Mouse (Mus musculus): ENCODE measurements around the gene 2610528J11Rik. TPM values are rescaled to one million over a fixed set of nuclear protein-coding genes. Genes with fewer than 3 reads are reported as not detected.
A peak's percentile ranks its signal among the peaks of the same experiment; 100 is the strongest.
"Not testable (repeated sequence)": the region's sequence is repeated elsewhere in the genome, so short reads cannot be mapped to it uniquely, and the experiment has no call there.

2610528J11Rik gene
- polyA plus RNA-seq, 1 experiment from 2014 or later, result 15.5 TPM

GRCm38 (mm10) chr4:118544441-118545127, 17.8 kb downstream of the 2610528J11Rik start:
- no peaks in the 10 kb centered on the region for H3K36me3 ChIP-seq (ENCODE audit: control insufficient read depth, insufficient read depth, low read length)
- no peak overlapping the region for H3K9ac ChIP-seq (ENCODE audit: low read depth, low read length)
- peak overlapping the region; percentile 34; the same call in 1 of the 2 replicates for H3K4me3 ChIP-seq (ENCODE audit: low read length)
- H3K27ac ChIP-seq (ENCODE audit: low read depth, low read length), result peak overlapping the region; percentile 38
- no peaks in the 10 kb centered on the region for H3K27me3 ChIP-seq (ENCODE audit: control insufficient read depth, insufficient read depth, low read length)
- no peaks in the 10 kb centered on the region for H3K9me3 ChIP-seq (ENCODE audit: control insufficient read depth, low read length)
- H3K4me1 ChIP-seq (ENCODE audit: control insufficient read depth, insufficient read depth, low read length), result 0 out of 2 replicates have a peak, but pooled peaks cover 4% of the 10 kb centered on the region
- peak overlapping the region; percentile 53 for H3K4me2 ChIP-seq (replicated peaks; ENCODE audit: low read depth, low read length)
- no peak for ATAC-seq (ENCODE audit: low FRiP score, low TSS enrichment)
- WGBS, result 76% methylated on average over 14 of the region's 14 CpGs

GRCm38 (mm10) chr4:118547424-118548129, 20.8 kb downstream of the 2610528J11Rik start:
- WGBS, result 89% methylated on average over 22 of the region's 23 CpGs
- not testable (repeated sequence) for H3K9me3 ChIP-seq (ENCODE audit: control insufficient read depth, low read length); H3K4me2 ChIP-seq (replicated peaks; ENCODE audit: low read depth, low read length); H3K27me3 ChIP-seq (ENCODE audit: control insufficient read depth, insufficient read depth, low read length); ATAC-seq (ENCODE audit: low FRiP score, low TSS enrichment); H3K36me3 ChIP-seq (ENCODE audit: control insufficient read depth, insufficient read depth, low read length); H3K4me3 ChIP-seq (ENCODE audit: low read length); H3K27ac ChIP-seq (ENCODE audit: low read depth, low read length); H3K4me1 ChIP-seq (ENCODE audit: control insufficient read depth, insufficient read depth, low read length); H3K9ac ChIP-seq (ENCODE audit: low read depth, low read length)

GRCm38 (mm10) chr4:118548130-118548480, 21.3 kb downstream of the 2610528J11Rik start:
- 85% methylated on average over 10 of the region's 10 CpGs for WGBS
- H3K27ac ChIP-seq (ENCODE audit: low read depth, low read length); H3K27me3 ChIP-seq (ENCODE audit: control insufficient read depth, insufficient read depth, low read length); ATAC-seq (ENCODE audit: low FRiP score, low TSS enrichment); H3K4me3 ChIP-seq (ENCODE audit: low read length); H3K36me3 ChIP-seq (ENCODE audit: control insufficient read depth, insufficient read depth, low read length); H3K9me3 ChIP-seq (ENCODE audit: control insufficient read depth, low read length); H3K4me2 ChIP-seq (replicated peaks; ENCODE audit: low read depth, low read length); H3K4me1 ChIP-seq (ENCODE audit: control insufficient read depth, insufficient read depth, low read length); H3K9ac ChIP-seq (ENCODE audit: low read depth, low read length): not testable (repeated sequence)

- ATAC-seq (ENCODE audit: low FRiP score, low TSS enrichment), result peak; percentile 88
- H3K27ac ChIP-seq (ENCODE audit: low read depth, low read length), result no peak overlapping the region
- 42% methylated on average over 3 of the region's 3 CpGs for WGBS
Observed at GRCm38 (mm10) chr4:118553039-118553649, 26.3 kb downstream of the 2610528J11Rik start.

GRCm38 (mm10) chr4:118564062-118564925, 37.5 kb downstream of the 2610528J11Rik start:
- H3K4me3 ChIP-seq (ENCODE audit: low read length), result no peak overlapping the region
- no peak overlapping the region for H3K27ac ChIP-seq (ENCODE audit: low read depth, low read length)
- H3K9ac ChIP-seq (ENCODE audit: low read depth, low read length), result no peak overlapping the region
- no peak overlapping the region for H3K4me2 ChIP-seq (replicated peaks; ENCODE audit: low read depth, low read length)
- no peaks in the 10 kb centered on the region for H3K36me3 ChIP-seq (ENCODE audit: control insufficient read depth, insufficient read depth, low read length)
- H3K27me3 ChIP-seq (ENCODE audit: control insufficient read depth, insufficient read depth, low read length), result no peaks in the 10 kb centered on the region
- 84% methylated on average over 13 of the region's 13 CpGs for WGBS
- no peak for ATAC-seq (ENCODE audit: low FRiP score, low TSS enrichment)
- H3K9me3 ChIP-seq (ENCODE audit: control insufficient read depth, low read length), result no peaks in the 10 kb centered on the region
- H3K4me1 ChIP-seq (ENCODE audit: control insufficient read depth, insufficient read depth, low read length), result no peaks in the 10 kb centered on the region

More at GRCm38 (mm10) chr4:118553039-118553649, 26.3 kb downstream of the 2610528J11Rik start:
- Histone ChIP-seq H3K9me3 (ENCODE audit: control insufficient read depth, low read length) (no peaks in the 10 kb centered on the region), H3K4me2 (replicated peaks; ENCODE audit: low read depth, low read length) (no peak overlapping the region), H3K4me1 (ENCODE audit: control insufficient read depth, insufficient read depth, low read length) (no peaks in the 10 kb centered on the region), H3K27me3 (ENCODE audit: control insufficient read depth, insufficient read depth, low read length) (no peaks in the 10 kb centered on the region), H3K4me3 (ENCODE audit: low read length) (no peak overlapping the region), H3K9ac (ENCODE audit: low read depth, low read length) (no peak overlapping the region), H3K36me3 (ENCODE audit: control insufficient read depth, insufficient read depth, low read length) (no peaks in the 10 kb centered on the region)

GRCm38 (mm10) chr4:118564926-118565279, 38.1 kb downstream of the 2610528J11Rik start:
- Histone ChIP-seq H3K27me3 (ENCODE audit: control insufficient read depth, insufficient read depth, low read length) (no peaks in the 10 kb centered on the region), H3K9me3 (ENCODE audit: control insufficient read depth, low read length) (no peaks in the 10 kb centered on the region), H3K9ac (ENCODE audit: low read depth, low read length) (no peak overlapping the region), H3K4me1 (ENCODE audit: control insufficient read depth, insufficient read depth, low read length) (no peaks in the 10 kb centered on the region), H3K36me3 (ENCODE audit: control insufficient read depth, insufficient read depth, low read length) (no peaks in the 10 kb centered on the region), H3K4me2 (replicated peaks; ENCODE audit: low read depth, low read length) (no peak overlapping the region), H3K4me3 (ENCODE audit: low read length) (no peak overlapping the region), H3K27ac (ENCODE audit: low read depth, low read length) (no peak overlapping the region)
- 76% methylated on average over 3 of the region's 3 CpGs for WGBS
- ATAC-seq (ENCODE audit: low FRiP score, low TSS enrichment), result no peak

- no peaks in the 10 kb centered on the region for H3K9me3 ChIP-seq (ENCODE audit: control insufficient read depth, low read length)
- peak; percentile 42; the same call in 1 of the 2 replicates for ATAC-seq (ENCODE audit: low FRiP score, low TSS enrichment)
- no peak overlapping the region for H3K4me3 ChIP-seq (ENCODE audit: low read length)
- no peak overlapping the region for H3K9ac ChIP-seq (ENCODE audit: low read depth, low read length)
- H3K27me3 ChIP-seq (ENCODE audit: control insufficient read depth, insufficient read depth, low read length), result no peaks in the 10 kb centered on the region
- no peak overlapping the region for H3K27ac ChIP-seq (ENCODE audit: low read depth, low read length)
- no peak overlapping the region for H3K4me2 ChIP-seq (replicated peaks; ENCODE audit: low read depth, low read length)
- 32% methylated on average over 7 of the region's 7 CpGs for WGBS
- no peaks in the 10 kb centered on the region for H3K36me3 ChIP-seq (ENCODE audit: control insufficient read depth, insufficient read depth, low read length)
- no peaks in the 10 kb centered on the region for H3K4me1 ChIP-seq (ENCODE audit: control insufficient read depth, insufficient read depth, low read length)
Observed at GRCm38 (mm10) chr4:118566161-118566676, 39.4 kb downstream of the 2610528J11Rik start.

- no peak for ATAC-seq (ENCODE audit: low FRiP score, low TSS enrichment)
Observed at GRCm38 (mm10) chr4:118568709-118569108, 41.9 kb downstream of the 2610528J11Rik start.

More at GRCm38 (mm10) chr4:118568709-118569108, 41.9 kb downstream of the 2610528J11Rik start:
- Histone ChIP-seq H3K27me3 (ENCODE audit: control insufficient read depth, insufficient read depth, low read length) (no peaks in the 10 kb centered on the region), H3K9ac (ENCODE audit: low read depth, low read length) (no peak overlapping the region), H3K27ac (ENCODE audit: low read depth, low read length) (no peak overlapping the region), H3K4me1 (ENCODE audit: control insufficient read depth, insufficient read depth, low read length) (no peaks in the 10 kb centered on the region), H3K9me3 (ENCODE audit: control insufficient read depth, low read length) (no peaks in the 10 kb centered on the region), H3K36me3 (ENCODE audit: control insufficient read depth, insufficient read depth, low read length) (no peaks in the 10 kb centered on the region), H3K4me3 (ENCODE audit: low read length) (no peak overlapping the region), H3K4me2 (replicated peaks; ENCODE audit: low read depth, low read length) (no peak overlapping the region)
- WGBS, result 67% methylated on average over 10 of the region's 10 CpGs
